Mouse (Mus musculus): ENCODE results near the gene Chd5.

Gene Chd5

GRCm38 (mm10) chr4:152355672-152356071 is 17.2 kb downstream of the Chd5 start:
- DNase-seq (ENCODE audit: low spot score): no peak

- no peak for DNase-seq (ENCODE audit: low spot score)
Measured at GRCm38 (mm10) chr4:152359700-152360099, 21.2 kb downstream of the Chd5 start.

GRCm38 (mm10) chr4:152360855-152361254 is 22.4 kb downstream of the Chd5 start:
- peak; percentile 65 for DNase-seq (ENCODE audit: low spot score)

GRCm38 (mm10) chr4:152362180-152362579 is 23.7 kb downstream of the Chd5 start:
- no peak for DNase-seq (ENCODE audit: low spot score)

GRCm38 (mm10) chr4:152365228-152365627 is 26.8 kb downstream of the Chd5 start:
- no peak for DNase-seq (ENCODE audit: low spot score)

- DNase-seq (ENCODE audit: low spot score): no peak
Measured at GRCm38 (mm10) chr4:152382528-152383252, 44.2 kb downstream of the Chd5 start.

- no peak for DNase-seq (ENCODE audit: low spot score)
Measured at GRCm38 (mm10) chr4:152385644-152386043, 47.2 kb downstream of the Chd5 start.

GRCm38 (mm10) chr4:152392192-152392591 is 53.7 kb downstream of the Chd5 start:
- no peak for DNase-seq (ENCODE audit: low spot score)

GRCm38 (mm10) chr4:152392627-152393026 is 54.2 kb downstream of the Chd5 start:
- DNase-seq (ENCODE audit: low spot score): no peak

GRCm38 (mm10) chr4:152398926-152399325 is 60.5 kb downstream of the Chd5 start:
- no peak for DNase-seq (ENCODE audit: low spot score)

GRCm38 (mm10) chr4:152405143-152405542 is 66.7 kb downstream of the Chd5 start:
- no peak for DNase-seq (ENCODE audit: low spot score)

GRCm38 (mm10) chr4:152405671-152406201 is 67.3 kb downstream of the Chd5 start:
- no peak for DNase-seq (ENCODE audit: low spot score)

- DNase-seq (ENCODE audit: low spot score): no peak
Measured at GRCm38 (mm10) chr4:152406531-152406930, 68.1 kb downstream of the Chd5 start.

GRCm38 (mm10) chr4:152410961-152411360 is 72.5 kb downstream of the Chd5 start:
- no peak for DNase-seq (ENCODE audit: low spot score)

GRCm38 (mm10) chr4:152412524-152413080 is 74.2 kb downstream of the Chd5 start:
- no peak for DNase-seq (ENCODE audit: low spot score)

GRCm38 (mm10) chr4:152418229-152419060 is 80.0 kb downstream of the Chd5 start:
- DNase-seq (ENCODE audit: low spot score): no peak

GRCm38 (mm10) chr4:152423576-152423975 is 85.1 kb downstream of the Chd5 start:
- no peak for DNase-seq (ENCODE audit: low spot score)

GRCm38 (mm10) chr4:152424341-152424740 is 85.9 kb downstream of the Chd5 start:
- DNase-seq (ENCODE audit: low spot score): no peak

- no peak for DNase-seq (ENCODE audit: low spot score)
Measured at GRCm38 (mm10) chr4:152424922-152425321, 86.5 kb downstream of the Chd5 start.

- DNase-seq (ENCODE audit: low spot score): no peak
Measured at GRCm38 (mm10) chr4:152428259-152428658, 89.8 kb downstream of the Chd5 start.

- peak; percentile 16 for DNase-seq (ENCODE audit: low spot score)
Measured at GRCm38 (mm10) chr4:152432308-152432707, 93.9 kb downstream of the Chd5 start.

- peak; percentile 83 for DNase-seq (ENCODE audit: low spot score)
Measured at GRCm38 (mm10) chr4:152434836-152435235, 96.4 kb downstream of the Chd5 start.

- peak; percentile 62 for DNase-seq (ENCODE audit: low spot score)
Measured at GRCm38 (mm10) chr4:152435255-152435654, 96.8 kb downstream of the Chd5 start.
